Mouse (Mus musculus) bone marrow macrophage, adult 2 months (primary cell): ENCODE results near the gene Abca14.

Source experiments
- CTCF ChIP-seq: IDR thresholded peaks from 2 replicates; pipeline ENCODE4 v1.5.1; 2012; ENCODE audit warnings: low read depth, mild to moderate bottlenecking, low read length, moderate library complexity
- POLR2A ChIP-seq: IDR thresholded peaks from 2 replicates; pipeline ENCODE4 v1.6.1; 2012; ENCODE audit warnings: mild to moderate bottlenecking, low read depth, low read length, borderline replicate concordance

GRCm38 (mm10) chr7:120192207-120192606 is 11.6 kb upstream of the Abca14 start:
- TF ChIP-seq POLR2A (no peak), CTCF (no peak)
